Mouse (Mus musculus) adrenal gland (tissue): ENCODE results near the gene Lsmem1.

Experiments used
- intact Hi-C: fragments of 180-260 bp; cut with DNase I; formaldehyde crosslinking; loops from one replicate; pipeline ENCODE4 v1.15.1; 2025

Lsmem1 gene

DNA sequence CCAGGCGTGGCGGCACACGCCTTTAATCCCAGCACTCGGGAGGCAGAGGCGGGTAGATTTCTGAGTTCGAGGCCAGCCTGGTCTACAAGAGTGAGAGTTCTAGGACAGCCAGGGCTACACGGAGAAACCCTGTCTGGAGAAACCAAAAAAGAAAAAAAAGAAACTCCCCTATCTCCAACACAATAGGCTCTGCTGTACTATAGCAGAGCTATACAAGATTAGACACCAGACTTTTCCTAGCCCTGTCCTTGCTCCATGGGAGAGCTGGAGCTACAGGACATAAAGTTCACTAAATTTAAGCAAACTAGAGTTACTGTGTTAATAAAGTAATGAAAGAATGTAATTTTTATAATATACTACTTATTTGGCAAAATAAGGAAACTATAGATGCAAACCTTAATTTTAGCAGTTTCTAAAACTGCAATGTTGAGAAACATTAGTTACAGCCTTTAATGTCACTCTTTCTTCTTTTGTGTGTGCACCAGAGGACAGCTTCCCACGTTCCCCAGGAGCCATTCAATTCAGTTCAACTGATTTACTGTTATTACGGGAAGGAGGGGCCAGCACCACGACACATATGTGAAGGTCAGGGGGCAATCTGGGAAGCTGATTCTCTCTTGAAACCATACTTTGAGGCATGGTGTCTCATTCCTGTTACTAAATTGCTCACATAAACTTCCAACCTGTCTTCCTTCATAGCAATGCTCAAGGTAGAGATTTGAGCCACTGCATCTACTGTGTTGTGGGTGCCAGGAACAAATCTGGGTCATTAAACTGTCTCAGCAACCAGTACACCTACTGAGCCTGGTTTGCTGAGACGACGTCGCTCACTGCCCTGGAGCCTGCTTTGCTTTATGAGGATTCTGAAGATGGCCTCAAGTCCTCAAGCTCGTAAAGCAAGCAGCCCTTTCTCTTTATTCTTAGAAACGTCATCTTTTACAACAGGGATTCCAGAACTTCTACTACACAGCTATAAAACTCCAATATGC lies 15.9 kb upstream of the Lsmem1 start:
- intact Hi-C loops = no loop called here

DNA sequence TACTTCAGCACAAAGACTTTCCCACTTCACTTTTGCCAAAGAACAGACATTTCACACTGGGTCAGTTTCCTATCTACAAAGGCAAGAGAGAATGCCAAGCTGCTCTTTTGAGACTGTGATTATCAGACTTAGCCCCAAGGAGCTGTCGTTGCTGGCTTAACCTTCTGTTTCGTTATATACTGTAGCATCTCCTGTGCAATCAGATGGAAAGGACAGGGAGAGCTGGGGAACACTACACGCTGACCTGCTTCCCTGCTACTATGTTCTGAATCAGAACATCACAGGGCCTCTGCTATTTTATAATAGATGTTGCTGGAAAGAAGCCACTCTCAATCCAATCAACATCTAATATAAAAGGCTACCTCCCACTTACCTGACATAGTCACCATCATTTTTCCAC lies 9.8 kb upstream of the Lsmem1 start:
- intact Hi-C loops = no loop called here

DNA sequence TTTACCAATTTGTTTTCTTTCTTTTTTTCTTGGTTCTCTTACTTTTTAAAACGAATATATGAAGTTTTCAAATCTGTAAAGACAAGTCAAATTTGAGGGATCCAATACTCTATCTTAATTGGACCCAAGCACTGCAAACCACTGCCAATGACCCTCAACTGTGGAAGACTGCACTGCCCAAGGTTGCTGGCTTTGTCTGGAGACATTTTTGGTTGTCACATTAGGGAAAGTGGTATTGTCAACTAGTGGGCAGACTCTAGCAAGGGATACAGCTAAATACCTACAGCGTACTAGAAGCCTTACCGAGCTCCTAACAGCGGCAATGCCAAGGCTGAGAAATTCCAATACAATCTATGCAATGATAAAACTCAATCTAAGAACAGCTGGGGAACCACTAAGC lies 8.6 kb upstream of the Lsmem1 start:
- intact Hi-C loops = no loop called here

DNA sequence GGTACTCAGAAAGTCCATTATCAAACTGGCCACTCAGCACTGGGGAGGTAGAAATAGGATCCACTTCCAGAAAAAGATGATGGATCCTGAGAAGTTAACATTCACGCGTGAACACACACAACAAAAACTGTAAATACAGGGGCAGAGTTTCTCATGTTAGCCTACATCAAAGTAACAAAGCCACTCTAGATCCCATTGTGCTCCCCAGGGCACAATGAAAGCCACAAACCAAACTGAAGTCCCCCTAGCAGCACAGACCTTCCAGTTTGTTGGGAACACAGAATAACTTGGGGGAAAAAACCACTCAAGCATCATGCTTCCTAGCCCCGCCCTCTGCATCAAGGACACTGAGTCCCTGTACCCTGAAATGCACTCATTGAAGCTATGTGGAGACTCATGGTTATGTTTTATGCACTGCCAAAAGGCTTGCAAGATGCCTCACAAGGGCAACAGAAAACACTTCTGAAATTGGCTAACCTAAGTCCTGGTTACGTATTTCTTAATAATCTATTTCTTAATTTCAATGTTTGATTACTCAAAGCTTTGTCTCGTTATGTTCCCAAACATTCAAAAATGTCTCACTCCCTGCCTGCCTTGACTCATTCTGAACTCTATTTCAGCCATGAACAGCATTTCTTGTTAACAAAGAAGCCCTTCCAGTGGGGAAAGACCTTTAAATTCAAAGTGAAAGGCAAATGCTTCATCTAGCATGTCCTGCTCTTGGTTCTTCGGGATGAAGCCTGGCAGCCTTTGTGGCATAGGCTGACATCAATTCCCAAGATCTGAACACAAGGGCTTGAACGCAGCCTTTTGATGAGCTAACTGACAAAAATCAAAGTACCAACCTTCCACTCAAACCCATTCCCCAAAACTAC lies 3.1 kb upstream of the Lsmem1 start:
- intact Hi-C loops = no loop called here

DNA sequence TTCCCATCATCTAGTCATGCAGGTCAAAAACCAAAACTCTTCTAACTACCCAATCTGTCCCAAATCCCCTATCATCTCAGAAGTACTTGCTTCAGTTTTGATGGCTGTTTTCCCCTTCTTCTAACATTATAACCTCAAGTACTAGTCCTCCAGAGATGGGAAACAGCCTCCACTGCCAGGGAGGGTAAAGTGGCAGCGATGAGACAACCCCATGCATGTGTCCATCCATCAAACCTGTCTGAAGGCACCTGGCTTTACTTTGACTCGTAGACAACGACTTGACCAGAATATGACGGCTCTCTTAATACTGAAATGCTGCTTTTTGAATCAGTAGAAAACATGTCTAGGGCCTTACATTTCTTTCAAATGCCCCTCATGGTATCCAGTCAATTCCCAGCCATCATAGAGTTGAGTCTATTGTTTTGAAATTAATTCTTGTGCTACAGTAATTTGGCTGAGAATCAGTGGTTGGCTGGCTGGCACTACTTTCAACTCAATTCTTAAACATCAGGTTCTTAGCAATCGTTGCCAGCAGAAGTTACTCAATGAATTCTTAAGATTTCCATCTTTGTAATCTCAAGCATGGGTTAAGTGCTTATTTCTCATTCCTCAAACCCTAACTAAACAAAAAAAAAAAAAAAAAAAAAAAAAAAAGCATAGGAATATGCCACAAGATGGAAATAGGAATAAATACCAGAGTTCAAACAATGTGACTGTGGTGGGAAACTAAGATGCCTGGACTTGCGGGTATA lies 1.4 kb upstream of the Lsmem1 start:
- intact Hi-C loops = no loop called here

DNA sequence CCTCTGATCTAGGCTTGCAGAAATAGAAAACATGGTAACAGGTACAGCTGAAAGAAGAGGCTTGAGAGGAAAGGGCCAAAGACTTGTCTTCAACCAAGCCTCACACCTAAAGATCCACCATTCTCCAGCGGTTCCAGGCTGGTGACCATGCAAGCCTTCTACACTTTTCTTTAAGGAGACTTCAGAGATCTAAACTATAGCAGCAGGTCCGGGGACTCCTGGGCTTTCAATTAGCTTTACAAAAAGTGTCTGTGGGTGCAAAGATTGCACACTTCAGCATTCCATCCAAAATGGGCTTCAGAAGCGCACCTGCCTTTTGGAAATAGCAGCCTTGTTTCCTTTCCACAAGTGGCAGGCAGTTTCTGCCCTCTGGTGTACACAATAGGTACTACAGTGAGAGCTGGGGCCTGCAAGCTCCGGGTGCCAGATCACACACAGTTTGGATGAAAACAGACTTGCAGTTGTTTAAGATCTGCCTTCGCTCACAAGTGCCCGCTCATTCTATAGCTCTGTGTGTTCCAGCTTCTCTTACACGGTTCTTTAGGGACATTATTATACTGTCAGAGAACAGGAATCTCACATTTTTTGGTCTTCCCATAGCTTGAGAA lies 609 bp upstream of the Lsmem1 start:
- intact Hi-C loops = no loop called here

DNA sequence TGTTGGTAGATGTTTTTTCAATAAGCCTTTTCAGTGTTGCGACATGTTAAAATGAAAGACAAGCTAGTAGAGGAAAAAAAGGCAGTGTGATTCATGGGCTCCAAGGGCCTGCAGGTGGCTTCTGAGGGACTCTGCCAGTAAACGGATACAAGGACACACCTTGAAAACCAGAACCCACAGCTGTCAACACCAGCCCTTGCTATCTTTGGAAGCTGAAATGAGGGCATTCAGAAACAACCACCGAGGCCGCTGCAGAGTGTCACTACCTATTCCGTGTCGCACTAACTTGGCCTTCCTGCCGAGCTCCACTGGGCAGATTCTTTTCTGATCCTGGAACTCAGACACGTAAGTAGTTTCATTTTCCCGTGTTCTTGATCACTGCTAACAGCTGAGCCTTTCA lies 863 bp downstream of the Lsmem1 start:
- intact Hi-C loops = no loop called here

DNA sequence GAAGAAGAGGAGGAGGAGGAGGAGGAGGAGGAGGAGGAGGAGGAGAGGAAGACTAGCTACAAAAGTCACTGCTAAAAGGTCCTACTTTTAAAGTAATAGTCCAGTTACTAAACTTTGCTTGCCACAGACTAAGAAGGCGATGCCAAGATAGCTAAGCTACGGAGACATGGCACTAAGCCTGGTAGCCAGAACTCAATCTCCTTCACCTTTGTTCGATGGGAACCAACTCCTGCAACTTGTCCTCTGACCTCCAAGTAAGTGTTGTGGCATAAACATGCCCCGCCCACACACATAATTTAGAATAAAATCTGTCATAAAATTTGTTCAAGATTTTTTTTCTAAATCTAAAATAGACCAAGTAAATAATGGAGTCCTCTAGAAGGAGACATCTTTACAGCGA lies 1.3 kb downstream of the Lsmem1 start:
- intact Hi-C loops = no loop called here

DNA sequence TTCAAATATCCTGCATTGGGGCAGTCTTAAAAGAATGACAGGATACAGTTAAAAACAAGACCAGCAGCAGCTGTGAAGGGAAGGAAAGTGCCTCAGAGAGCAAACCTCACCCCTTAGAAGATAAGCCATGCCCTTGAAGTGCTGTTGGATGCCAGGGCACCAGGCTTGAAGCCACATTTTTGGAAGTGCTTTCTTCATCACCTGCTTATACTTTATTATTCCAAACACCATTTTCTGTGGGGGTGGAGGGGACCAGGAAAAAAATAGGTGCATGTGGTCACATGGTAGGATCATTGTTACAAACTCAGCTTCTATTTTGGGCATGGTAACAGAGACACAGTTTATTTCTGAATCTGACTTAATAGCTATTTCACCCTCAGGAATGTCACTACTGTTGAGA lies 1.8 kb downstream of the Lsmem1 start:
- intact Hi-C loops = no loop called here

DNA sequence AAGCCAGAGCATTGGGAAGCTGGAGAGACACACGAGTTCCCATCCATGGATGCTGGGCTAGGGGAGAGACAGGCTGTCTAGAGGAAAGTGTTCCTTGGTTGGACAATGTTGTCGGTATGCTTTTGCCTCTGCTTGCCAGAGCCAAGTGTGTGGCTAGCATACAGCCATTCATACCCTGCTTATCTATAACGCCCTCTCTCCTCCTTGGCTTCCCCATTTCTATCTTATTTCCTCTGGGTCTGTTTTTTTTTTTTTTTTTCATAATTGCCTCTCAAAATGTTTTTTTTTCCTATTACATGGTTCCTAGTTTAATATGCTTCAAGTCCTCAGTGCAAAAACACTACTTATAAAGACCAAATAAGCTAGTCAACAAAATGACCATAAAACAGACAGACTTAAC lies 13.8 kb downstream of the Lsmem1 start:
- intact Hi-C loops = no loop called here

DNA sequence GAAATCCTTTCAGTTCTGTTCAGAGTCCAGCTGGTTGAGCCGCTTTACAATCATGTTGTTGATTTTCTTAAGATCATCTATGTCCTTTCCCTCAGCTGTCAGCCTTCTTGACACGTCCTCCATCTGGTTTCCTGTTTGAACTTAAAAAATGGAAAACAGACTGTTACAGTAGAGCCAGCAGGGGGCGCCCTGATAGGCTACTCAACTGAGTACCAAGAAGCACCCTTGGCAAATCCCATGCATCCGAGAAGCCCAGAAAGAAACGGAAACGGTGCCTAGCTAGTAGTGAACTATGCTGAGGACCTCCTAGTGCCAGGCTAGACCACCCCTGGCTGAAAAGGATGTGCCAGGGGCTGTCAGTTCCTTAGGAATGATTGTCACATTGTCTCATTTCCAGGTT lies 22.2 kb downstream of the Lsmem1 start:
- intact Hi-C loops = loop anchor here (10.0 kb wide), 2 partner anchors 508 to 648 kb away; no protein-coding TSS in a partner anchor

DNA sequence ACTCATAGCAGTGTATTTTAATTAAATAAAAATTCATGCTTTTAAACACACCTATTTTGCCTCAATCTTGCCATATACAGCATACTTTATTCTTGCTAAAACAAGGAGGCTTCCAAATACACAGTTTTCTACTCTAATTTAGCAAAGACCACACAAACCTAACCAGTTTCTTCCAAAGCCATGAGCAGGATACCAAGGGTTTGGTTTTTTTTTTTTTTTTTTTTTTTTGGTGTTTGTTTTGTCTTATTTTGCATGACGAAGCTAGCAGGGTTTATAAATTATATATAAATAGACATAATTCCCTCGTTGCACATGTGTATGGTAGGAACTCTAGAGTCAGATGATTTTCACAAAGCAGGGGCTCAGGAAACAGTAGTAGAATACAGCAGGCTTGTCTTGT lies 23.1 kb downstream of the Lsmem1 start:
- intact Hi-C loops = loop anchor here (10.0 kb wide), 2 partner anchors 509 to 649 kb away; no protein-coding TSS in a partner anchor

DNA sequence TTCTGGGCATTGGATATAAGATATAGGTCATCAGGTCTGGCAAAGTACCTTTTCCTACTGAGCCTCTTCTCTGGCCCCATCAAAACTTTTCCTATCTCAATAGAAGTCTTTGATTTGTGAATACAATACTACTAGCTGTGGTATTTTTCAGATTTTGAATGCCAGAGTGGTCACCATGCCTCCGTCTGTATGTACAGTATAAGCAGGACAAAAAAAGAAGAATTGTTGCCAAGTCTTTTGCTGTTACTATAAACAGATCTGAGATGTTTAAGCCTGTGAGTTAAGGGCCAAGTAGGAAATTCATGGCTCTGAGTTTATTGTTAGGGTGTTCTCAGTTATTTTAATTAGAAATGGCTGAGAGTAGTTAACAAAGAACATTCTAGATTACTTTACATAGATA lies 24.1 kb downstream of the Lsmem1 start:
- intact Hi-C loops = loop anchor here (10.0 kb wide), 2 partner anchors 510 to 650 kb away; no protein-coding TSS in a partner anchor

DNA sequence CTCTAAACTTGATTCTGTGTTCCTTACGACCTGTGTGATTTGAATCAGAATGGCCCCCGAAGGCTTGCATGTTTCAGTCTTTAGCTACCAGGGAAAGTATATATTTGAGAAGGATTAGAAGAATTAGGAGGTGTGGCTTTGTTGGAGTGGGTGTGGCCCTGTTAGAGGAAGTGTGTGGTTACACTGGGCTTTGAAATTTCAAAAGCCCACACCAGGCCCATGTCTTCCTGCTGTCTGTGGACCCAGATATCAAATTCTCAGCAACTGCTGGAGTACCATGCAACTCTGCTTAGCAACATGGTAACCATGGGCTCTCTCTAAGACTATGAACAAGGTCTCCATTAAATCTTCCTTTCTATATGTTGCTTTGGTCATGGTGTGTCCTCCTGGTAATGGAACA lies 27.7 kb downstream of the Lsmem1 start:
- intact Hi-C loops = loop anchor here (10.0 kb wide), 2 partner anchors 513 to 653 kb away; no protein-coding TSS in a partner anchor

DNA sequence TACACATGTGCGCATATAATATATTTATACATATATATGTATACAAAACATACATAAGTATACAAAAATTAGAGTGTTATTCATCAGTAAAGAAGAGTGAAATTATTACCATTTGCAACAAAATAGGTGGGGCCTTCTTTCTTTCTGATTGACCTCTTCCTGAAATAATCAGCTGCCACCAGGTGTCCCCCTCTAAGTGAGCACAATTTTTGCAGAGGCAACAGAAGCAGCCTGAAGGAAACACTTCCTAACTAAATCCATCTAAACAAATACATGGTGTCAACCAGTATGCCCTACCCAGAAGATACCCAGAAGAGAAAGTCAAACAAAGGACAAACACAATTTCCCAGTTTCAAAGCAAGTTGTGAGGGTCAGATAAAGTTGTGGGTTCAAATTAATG lies 29.6 kb downstream of the Lsmem1 start:
- intact Hi-C loops = loop anchor here (10.0 kb wide), 2 partner anchors 515 to 655 kb away; no protein-coding TSS in a partner anchor

DNA sequence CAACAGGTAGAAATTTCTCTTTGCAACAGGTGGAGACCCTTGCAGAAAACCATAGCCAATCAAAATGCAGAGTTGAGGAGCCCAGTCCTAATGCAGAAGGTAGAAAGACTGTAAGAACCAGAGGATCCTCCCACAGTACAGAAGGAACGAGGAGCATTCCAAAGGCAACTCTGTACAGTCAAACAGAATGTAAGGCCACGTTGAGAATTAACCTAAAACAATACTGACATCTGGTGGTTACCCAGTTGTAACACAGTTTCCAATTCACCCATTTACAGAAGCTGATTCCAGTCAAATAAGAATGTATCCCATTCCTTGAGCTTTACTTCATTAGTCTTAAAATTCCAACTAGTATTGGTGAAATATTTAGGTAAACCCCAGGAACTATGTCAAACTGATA lies 34.7 kb downstream of the Lsmem1 start:
- intact Hi-C loops = loop anchor here (1.0 to 2.0 kb wide), 2 partner anchors 82 to 654 kb away; no protein-coding TSS in a partner anchor

DNA sequence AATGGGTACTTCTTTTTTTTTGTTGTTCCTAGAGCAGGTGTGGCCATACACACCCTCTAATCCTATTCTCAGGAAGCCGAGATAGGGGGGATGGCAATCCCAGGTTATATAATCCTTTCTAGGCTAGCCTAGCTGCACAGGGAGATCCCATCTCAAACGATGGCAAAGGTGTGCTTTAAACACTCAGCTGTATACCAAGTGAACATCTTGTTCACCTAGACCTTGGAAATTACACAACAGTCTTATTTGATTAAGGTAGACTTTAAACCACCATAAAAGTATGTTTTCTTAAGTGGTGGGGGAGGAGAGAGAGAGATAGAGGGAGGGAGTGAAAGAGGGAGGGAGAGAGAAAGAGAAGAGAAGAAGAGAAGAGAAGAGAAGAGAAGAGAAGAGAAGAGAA lies 38.5 kb downstream of the Lsmem1 start:
- intact Hi-C loops = no loop called here

DNA sequence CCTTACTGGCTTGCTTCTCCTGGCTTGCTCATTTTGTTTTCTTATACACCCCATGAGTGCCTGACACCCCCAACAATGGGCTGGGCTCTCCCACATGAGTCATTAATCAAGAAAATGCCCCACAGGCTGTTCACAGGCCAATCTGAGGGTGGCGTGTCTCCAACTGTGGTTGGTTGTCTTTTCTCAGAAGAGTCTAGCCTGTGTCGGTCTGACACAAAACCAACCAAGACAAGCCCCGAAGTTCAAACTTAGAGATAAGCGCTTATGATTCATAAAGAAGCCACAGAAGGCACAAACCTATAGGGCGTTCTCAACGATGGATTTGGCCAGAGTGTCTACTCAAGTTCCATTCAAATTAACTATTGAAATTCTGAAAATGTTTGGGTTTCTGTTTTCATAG lies 45.1 kb downstream of the Lsmem1 start:
- intact Hi-C loops = no loop called here

DNA sequence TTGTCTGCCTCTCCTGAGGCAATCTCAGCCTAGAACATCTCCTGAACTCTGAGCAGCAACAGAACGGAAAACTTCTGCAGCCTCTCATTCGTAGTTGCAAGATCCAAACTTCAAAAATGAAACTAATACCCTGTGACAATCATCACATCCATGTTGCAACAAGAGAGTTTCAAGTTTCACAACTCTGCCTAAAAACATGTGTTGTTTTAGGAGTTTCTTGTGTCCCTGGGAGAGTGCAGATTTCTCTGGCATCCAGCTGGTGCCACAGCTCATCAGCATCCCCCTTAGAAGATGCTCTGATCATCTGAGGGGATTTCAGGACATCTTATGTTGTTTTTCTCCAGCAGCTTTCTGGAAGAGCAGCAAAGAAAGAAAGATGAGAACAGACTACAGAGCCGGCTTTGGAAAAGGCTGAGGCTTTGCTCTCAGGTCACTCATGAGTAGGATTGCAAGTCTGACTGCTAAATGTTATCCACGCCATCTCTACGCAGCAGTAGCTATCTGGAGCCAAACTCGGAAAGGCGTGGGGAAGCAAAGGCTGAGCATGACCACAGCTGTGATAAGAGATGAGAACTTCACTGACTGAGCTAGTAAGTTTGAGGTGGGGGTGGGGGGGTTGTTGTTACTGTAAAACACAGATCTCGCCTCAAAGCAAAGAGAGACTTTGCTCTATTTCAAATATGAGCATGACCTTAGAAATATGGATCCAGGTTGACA lies 46.8 kb downstream of the Lsmem1 start:
- intact Hi-C loops = no loop called here

DNA sequence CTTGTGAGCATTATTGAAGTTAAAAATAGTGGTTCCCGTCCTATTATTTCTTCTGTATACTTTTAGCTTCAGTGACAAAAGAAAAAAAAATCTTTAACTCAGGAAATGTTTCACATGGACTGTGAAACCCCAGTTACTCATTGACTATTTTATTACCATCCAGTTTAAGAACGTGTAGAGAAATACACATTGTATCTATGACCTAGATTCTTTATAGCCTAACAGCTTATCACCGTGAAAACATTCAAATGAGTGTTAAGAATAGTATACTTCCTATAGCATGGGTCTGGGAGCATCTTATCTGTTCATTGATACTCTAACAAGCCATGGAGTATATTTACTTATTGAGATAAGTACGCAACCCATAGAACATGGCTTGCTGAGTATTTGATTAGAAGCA lies 52.0 kb downstream of the Lsmem1 start:
- intact Hi-C loops = no loop called here
